Mouse (Mus musculus) MEL (cell line): ENCODE data around the gene Akt1s1. TPM values are rescaled to one million over a fixed set of nuclear protein-coding genes. Genes with fewer than 3 reads are reported as not detected.

Experiments
- DNase-seq: peaks from one replicate; pipeline ENCODE4 v3.0.0; 2011; ENCODE audit warnings: low read depth, low spot score
- H3K27ac ChIP-seq: 2 replicates; pipeline ENCODE4 v1.5.1; 2012; ENCODE audit warnings: low read depth, mild to moderate bottlenecking, control low read depth, low read length, moderate library complexity; ENCODE audit not compliant: control insufficient read depth
- H3K27me3 ChIP-seq, 2 experiments: fragments of 150-350 bp in 1 of 2; sonication (generic) in 1 of 2; 2 replicates each; pipeline ENCODE4 v1.6.1; 2012; ENCODE audit warnings: low read length in 2 of 2, mild to moderate bottlenecking in 2 of 2, improper control_type of control experiment in 1 of 2, moderate library complexity in 1 of 2; ENCODE audit not compliant: insufficient read depth in 2 of 2, control insufficient read depth in 1 of 2
- H3K36me3 ChIP-seq, 2 experiments: 2 replicates each; pipeline ENCODE4 v1.6.1; 2012 to 2014; ENCODE audit warnings: low read length in 2 of 2, improper control_type of control experiment in 1 of 2, inconsistent platforms in 1 of 2, mild to moderate bottlenecking in 1 of 2; ENCODE audit not compliant: insufficient read depth in 2 of 2, control insufficient read depth in 1 of 2
- H3K4me1 ChIP-seq, 2 experiments: fragments of 150-350 bp in 1 of 2; sonication (generic) in 1 of 2; 2 replicates each; pipeline ENCODE4 v1.6.1; 2012; ENCODE audit warnings: low read length in 2 of 2, improper control_type of control experiment in 1 of 2, mild to moderate bottlenecking in 1 of 2; ENCODE audit not compliant: insufficient read depth in 2 of 2, control insufficient read depth in 1 of 2
- H3K4me3 ChIP-seq, 2 experiments: fragments of 150-350 bp in 1 of 2; sonication (generic) in 1 of 2; 2 replicates each; pipeline ENCODE4 v1.5.1; 2012; ENCODE audit warnings: low read depth in 2 of 2, low read length in 2 of 2, mild to moderate bottlenecking in 2 of 2, moderate library complexity in 2 of 2, control low read depth in 1 of 2, improper control_type of control experiment in 1 of 2; ENCODE audit not compliant: control insufficient read depth in 1 of 2, insufficient read depth in 1 of 2
- H3K79me2 ChIP-seq: 2 replicates; pipeline ENCODE4 v1.6.1; 2012; ENCODE audit warnings: mild to moderate bottlenecking, low read length, moderate library complexity; ENCODE audit not compliant: control insufficient read depth, poor library complexity, insufficient read depth
- H3K9ac ChIP-seq: 2 replicates; pipeline ENCODE4 v1.6.1; 2012; ENCODE audit warnings: low read depth, mild to moderate bottlenecking, control low read depth, low read length, moderate library complexity; ENCODE audit not compliant: control insufficient read depth, poor library complexity, severe bottlenecking
- H3K9me3 ChIP-seq: fragments of 150-350 bp; sonication (generic); replicated peaks from 2 replicates; pipeline ENCODE4 v1.6.1; 2012; ENCODE audit warnings: mild to moderate bottlenecking, low read length, improper control_type of control experiment, moderate library complexity; ENCODE audit not compliant: insufficient read depth
- CHD1 ChIP-seq: IDR thresholded peaks from 2 replicates; pipeline ENCODE4 v1.6.1; 2012; ENCODE audit warnings: low read depth, mild to moderate bottlenecking, inconsistent platforms, low read length, improper control_type of control experiment
- CHD2 ChIP-seq: IDR thresholded peaks from 2 replicates; pipeline ENCODE4 v1.6.1; 2011; ENCODE audit warnings: low read length, improper control_type of control experiment
- CTCF ChIP-seq, 3 experiments: IDR thresholded peaks in 2 of 3; conservative IDR thresholded peaks in 1 of 3; 2 replicates each; pipeline ENCODE4 v1.5.1; 2011 to 2012; ENCODE audit warnings: low read length in 3 of 3, low read depth in 2 of 3, mild to moderate bottlenecking in 2 of 3, improper control_type of control experiment in 1 of 3, inconsistent platforms in 1 of 3, mixed read lengths in 1 of 3, moderate library complexity in 1 of 3; ENCODE audit not compliant: control insufficient read depth in 1 of 3, insufficient read depth in 1 of 3, poor library complexity in 1 of 3, severe bottlenecking in 1 of 3
- E2F4 ChIP-seq: IDR thresholded peaks from 2 replicates; pipeline ENCODE4 v1.6.1; 2011; ENCODE audit warnings: low read depth, low read length, improper control_type of control experiment, borderline replicate concordance
- ELF1 ChIP-seq: IDR thresholded peaks from 2 replicates; pipeline ENCODE4 v1.6.1; 2014; ENCODE audit warnings: low read depth, mild to moderate bottlenecking, inconsistent platforms, low read length, improper control_type of control experiment, moderate library complexity
- ETS1 ChIP-seq: IDR thresholded peaks from 2 replicates; pipeline ENCODE4 v1.6.1; 2012; ENCODE audit warnings: low read depth, mild to moderate bottlenecking, inconsistent platforms, low read length, improper control_type of control experiment, moderate library complexity
- GATA1 ChIP-seq: IDR thresholded peaks from 2 replicates; pipeline ENCODE4 v1.6.1; 2011; ENCODE audit warnings: low read depth, low read length, improper control_type of control experiment
- KAT2A ChIP-seq: conservative IDR thresholded peaks from 2 replicates; pipeline ENCODE4 v1.6.1; 2012; ENCODE audit warnings: low read depth, low read length, improper control_type of control experiment, inconsistent platforms
- MAX ChIP-seq: IDR thresholded peaks from 2 replicates; pipeline ENCODE4 v1.6.1; 2011; ENCODE audit warnings: low read length, improper control_type of control experiment
- MAZ ChIP-seq: IDR thresholded peaks from 2 replicates; pipeline ENCODE4 v1.6.1; 2012; ENCODE audit warnings: low read depth, mild to moderate bottlenecking, inconsistent platforms, low read length, improper control_type of control experiment
- MXI1 ChIP-seq: IDR thresholded peaks from 2 replicates; pipeline ENCODE4 v1.6.1; 2011; ENCODE audit warnings: mild to moderate bottlenecking, low read depth, low read length, improper control_type of control experiment
- MYB ChIP-seq: IDR thresholded peaks from 2 replicates; pipeline ENCODE4 v1.6.1; 2011; ENCODE audit warnings: mild to moderate bottlenecking, low read depth, low read length, improper control_type of control experiment
- MYC ChIP-seq: IDR thresholded peaks from 2 replicates; pipeline ENCODE4 v1.6.1; 2011; ENCODE audit warnings: low read depth, mild to moderate bottlenecking, low read length, improper control_type of control experiment, moderate library complexity
- NRF1 ChIP-seq: IDR thresholded peaks from 2 replicates; pipeline ENCODE4 v1.6.1; 2014; ENCODE audit warnings: low read depth, mild to moderate bottlenecking, inconsistent platforms, low read length, improper control_type of control experiment, moderate library complexity; ENCODE audit not compliant: poor library complexity, insufficient read depth, severe bottlenecking
- POLR2A ChIP-seq, 2 experiments: IDR thresholded peaks; 2 replicates each; pipeline ENCODE4 v1.6.1; 2011 to 2012; ENCODE audit warnings: low read length in 2 of 2, mild to moderate bottlenecking in 2 of 2, control low read depth in 1 of 2, improper control_type of control experiment in 1 of 2, low read depth in 1 of 2, moderate library complexity in 1 of 2; ENCODE audit not compliant: control insufficient read depth in 1 of 2, insufficient read depth in 1 of 2, poor library complexity in 1 of 2
- RAD21 ChIP-seq: IDR thresholded peaks from 2 replicates; pipeline ENCODE4 v1.6.1; 2011; ENCODE audit warnings: mild to moderate bottlenecking, low read depth, low read length, improper control_type of control experiment
- SIN3A ChIP-seq: IDR thresholded peaks from 2 replicates; pipeline ENCODE4 v1.6.1; 2012; ENCODE audit warnings: low read length, improper control_type of control experiment, inconsistent platforms
- TBP ChIP-seq: IDR thresholded peaks from 2 replicates; pipeline ENCODE4 v1.8.0; 2011; ENCODE audit warnings: low read depth, low read length, improper control_type of control experiment
- TCF12 ChIP-seq: IDR thresholded peaks from 2 replicates; pipeline ENCODE4 v1.6.1; 2014; ENCODE audit warnings: low read depth, mild to moderate bottlenecking, inconsistent platforms, low read length, improper control_type of control experiment, moderate library complexity
- ZKSCAN1 ChIP-seq: IDR thresholded peaks from 2 replicates; pipeline ENCODE4 v1.6.1; 2012; ENCODE audit warnings: low read depth, mild to moderate bottlenecking, inconsistent platforms, low read length, improper control_type of control experiment, moderate library complexity
- polyA plus RNA-seq, 2 experiments: library from polyadenylated mRNA; stranded (reverse) in 1 of 2; unstranded in 1 of 2; fragments of >175 nt in 1 of 2; fragments of >200 nt in 1 of 2; gene quantifications; 2 replicates each; pipeline versions ENCODE4 v1.2.1 to v1.2.4; 2012; ENCODE audit warnings: low replicate concordance in 2 of 2, low read depth in 1 of 2; ENCODE audit not compliant: insufficient read length in 2 of 2, insufficient read depth in 1 of 2, missing spikeins in 1 of 2
- total RNA-seq: library from RNA; depleted of rRNA; stranded (reverse); fragments of 300-350 nt; gene quantifications from 2 replicates; pipeline ENCODE4 v1.2.3, GENCODE M21; 2012

Gene Akt1s1
- total and polyA plus RNA-seq, 3 experiments: 37.3 to 71.8 TPM; not detected in 1

DNA sequence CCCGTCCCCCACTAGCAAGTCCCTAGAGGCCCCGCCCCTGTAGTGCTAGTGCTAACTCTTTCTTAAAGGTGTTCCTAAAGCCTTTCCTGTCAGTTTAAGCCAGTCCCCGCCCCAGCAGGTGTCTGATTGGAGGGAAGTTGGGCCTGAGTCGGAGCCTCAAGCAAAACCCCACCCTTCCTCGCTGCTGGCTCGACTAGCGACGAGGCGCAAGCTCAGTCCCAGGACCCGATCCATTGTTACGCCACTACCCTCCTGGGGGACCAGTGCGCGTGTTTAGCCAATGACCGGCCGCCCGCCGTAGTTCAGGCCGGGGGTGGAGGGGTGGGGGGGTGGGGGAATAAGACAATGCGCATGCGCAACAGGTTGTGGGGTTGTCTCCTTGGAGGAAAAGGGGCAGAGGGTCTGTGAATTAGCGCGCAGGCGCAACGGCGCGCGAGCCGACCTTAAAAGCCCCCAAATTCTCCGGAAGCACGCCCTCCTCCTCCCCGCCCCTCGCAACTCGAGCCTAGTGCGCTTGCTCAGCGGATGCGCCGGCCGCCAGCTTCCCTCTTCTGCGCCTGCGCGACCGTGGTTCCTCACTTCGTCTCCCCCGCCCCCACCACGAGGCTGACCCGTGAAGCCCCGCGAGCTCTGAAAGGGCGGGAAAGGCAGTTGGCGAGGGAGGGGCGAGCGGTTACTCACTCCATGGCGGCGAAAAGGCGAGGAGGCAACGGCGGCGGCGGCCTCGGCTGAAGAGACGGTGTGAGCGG, 32.9 kb upstream of the Akt1s1 start, which contains the start of the genes Nup62 and Il4i1 (continued):
- peak; percentile 92 for TF ChIP-seq CHD2
- peak; percentile 98 for TF ChIP-seq MAZ
- TF ChIP-seq NRF1: peak; percentile 88
- TF ChIP-seq ELF1: peak; percentile 77
- TF ChIP-seq MYB: peak; percentile 89
- TF ChIP-seq RAD21: no peak
- TF ChIP-seq CHD1: 0 out of 2 replicates have a peak, but pooled peaks have one; percentile 60
- TF ChIP-seq MYC: peak; percentile 87
- TF ChIP-seq E2F4: peak; percentile 90
- TF ChIP-seq ETS1: peak; percentile 59
- TF ChIP-seq ZKSCAN1: no peak

GRCm38 (mm10) chr7:44816470-44817021, 32.2 kb upstream of the Akt1s1 start, which contains the start of gene Atf5:
Atf5 (minus strand) TSS chr7:44816658.
- peaks cover 25 to 46% of the 10 kb centered on the region in 2 experiments for H3K4me1 ChIP-seq
- peaks cover 61% of the 10 kb centered on the region for H3K79me2 ChIP-seq
- peak; percentile 85 for DNase-seq
- peaks cover 8 to 41% of the 10 kb centered on the region in 2 experiments for H3K36me3 ChIP-seq
- peak within 1 kb of the TSS; percentile 93 for H3K27ac ChIP-seq
- H3K27me3 ChIP-seq: no peaks in the 10 kb centered on the region
- peak within 1 kb of the TSS; percentile 97 for H3K9ac ChIP-seq
- peak within 1 kb of the TSS; percentile 87 to 94 for H3K4me3 ChIP-seq
- H3K9me3 ChIP-seq: no peaks in the 10 kb centered on the region
- TF ChIP-seq KAT2A (peak; percentile 11; the same call in 1 of the 2 replicates), CTCF (IDR thresholded peaks at IDR 0.05 in 2 of 3, conservative IDR thresholded peaks at IDR 0.05 in 1 of 3; ENCODE audit: control insufficient read depth in 1 of 3, insufficient read depth in 1 of 3, low read depth in 2 of 3, low read length in 3 of 3, poor library complexity in 1 of 3, severe bottlenecking in 1 of 3) (no peak), SIN3A (peak; percentile 39), GATA1 (peak; percentile 26; the same call in 1 of the 2 replicates), MAZ (peak; percentile 7; the same call in 1 of the 2 replicates), MAX (no peak; the same call in 1 of the 2 replicates), TBP (peak; percentile 7; the same call in 1 of the 2 replicates), ETS1 (no peak), TCF12 (0 out of 2 replicates have a peak, but pooled peaks have one; percentile 7), MYC (peak; percentile 12; the same call in 1 of the 2 replicates), POLR2A (IDR thresholded peaks at IDR 0.05; ENCODE audit: control insufficient read depth in 1 of 2, insufficient read depth in 1 of 2, low read depth in 1 of 2, low read length in 2 of 2, poor library complexity in 1 of 2) (peak; percentile 41 to 97), E2F4 (peak; percentile 4; the same call in 1 of the 2 replicates), MXI1 (peak; percentile 69)
